Mouse (Mus musculus) ES-E14 (cell line): ENCODE measurements around the gene Fars2.

ENCODE experiments used
- CHD2 ChIP-seq: IDR thresholded peaks from 2 replicates; pipeline ENCODE4 v1.6.1; 2014; ENCODE audit warnings: mild to moderate bottlenecking, low read depth, low read length, inconsistent platforms
- HCFC1 ChIP-seq: IDR thresholded peaks from 2 replicates; pipeline ENCODE4 v1.6.1; 2012; ENCODE audit warnings: low read length, inconsistent platforms, borderline replicate concordance; ENCODE audit not compliant: insufficient read depth
- ZC3H11A ChIP-seq: IDR thresholded peaks from 2 replicates; pipeline ENCODE4 v1.6.1; 2012; ENCODE audit warnings: low read depth, mild to moderate bottlenecking, inconsistent platforms, low read length, borderline replicate concordance
- ZNF384 ChIP-seq: IDR thresholded peaks from 2 replicates; pipeline ENCODE4 v1.6.1; 2012; ENCODE audit warnings: low read depth, low read length, inconsistent platforms

GRCm38 (mm10) chr13:36086608-36087391 lies 30.4 kb upstream of the Fars2 start:
- no peak for TF ChIP-seq HCFC1
- TF ChIP-seq ZC3H11A, result no peak
- no peak for TF ChIP-seq CHD2
- no peak for TF ChIP-seq ZNF384
